Mouse (Mus musculus) kidney, postnatal 0 days (tissue): ENCODE data around the gene Klhl35. TPM values are rescaled to one million over a fixed set of nuclear protein-coding genes. Genes with fewer than 3 reads are reported as not detected.

Source experiments
- ATAC-seq: fragments of 200-750 bp; cut with Nextera tagmentation; replicated peaks from 2 replicates; pipeline ENCODE4 v1.8.0; 2017; ENCODE audit warnings: low read depth, moderate number of reproducible peaks, moderate TSS enrichment, moderate library complexity; ENCODE audit not compliant: low FRiP score
- DNase-seq: peaks from one replicate; pipeline ENCODE4 v3.0.0-alpha.2; 2016; ENCODE audit warnings: low spot score
- H3K27ac ChIP-seq: fragments of 300-500 bp; sonication (generic); 2 replicates; pipeline ENCODE4 v1.5.1; 2014; ENCODE audit warnings: mild to moderate bottlenecking
- H3K27me3 ChIP-seq: fragments of 300-500 bp; sonication (generic); 2 replicates; pipeline ENCODE4 v1.6.1; 2014; ENCODE audit warnings: low read length, mixed read lengths; ENCODE audit not compliant: insufficient read depth
- H3K36me3 ChIP-seq: fragments of 300-500 bp; sonication (generic); 2 replicates; pipeline ENCODE4 v1.6.1; 2014; ENCODE audit warnings: low read length, mixed read lengths; ENCODE audit not compliant: insufficient read depth
- H3K4me1 ChIP-seq: fragments of 300-500 bp; sonication (generic); replicated peaks from 2 replicates; pipeline ENCODE4 v1.6.1; 2014; ENCODE audit warnings: antibody characterized with exemption, low read length, mixed read lengths; ENCODE audit not compliant: insufficient read depth
- H3K4me2 ChIP-seq: fragments of 300-500 bp; sonication (generic); 2 replicates; pipeline ENCODE4 v1.6.1; 2014; ENCODE audit warnings: mild to moderate bottlenecking, low read length, moderate library complexity, mixed read lengths
- H3K4me3 ChIP-seq: fragments of 300-500 bp; sonication (generic); replicated peaks from 2 replicates; pipeline ENCODE4 v1.5.1; 2014; ENCODE audit warnings: low read depth, low read length
- H3K9ac ChIP-seq: fragments of 300-500 bp; sonication (generic); 2 replicates; pipeline ENCODE4 v1.6.1; 2014; ENCODE audit warnings: low read depth, low read length
- H3K9me3 ChIP-seq: fragments of 300-500 bp; sonication (generic); replicated peaks from 2 replicates; pipeline ENCODE4 v1.6.1; 2016; ENCODE audit warnings: low read length, inconsistent platforms, mixed read lengths
- CTCF ChIP-seq: IDR thresholded peaks from 2 replicates; pipeline ENCODE4 v1.5.1; 2016; ENCODE audit warnings: antibody characterized with exemption, low read depth, mild to moderate bottlenecking, moderate library complexity
- WGBS: fragments of 180-500 bp; shearing (Covaris S2); extraction: QIAGEN DNeasy Blood & Tissue Kit; methylation state at CpG from one replicate; pipeline ENCODE4 v1.1.7; 2014; 5-methylcytosine and 5-hydroxymethylcytosine counted together
- polyA plus RNA-seq: library from polyadenylated mRNA; unstranded; fragments of >200 nt; fragmentation: Nextera tagmentation; extraction: Ambion mirVana; gene quantifications from 2 replicates; pipeline ENCODE4 v1.2.1, GENCODE M21; 2015

The Klhl35 gene
- polyA plus RNA-seq, 1 experiment from 2014 or later: 1.3 TPM

DNA sequence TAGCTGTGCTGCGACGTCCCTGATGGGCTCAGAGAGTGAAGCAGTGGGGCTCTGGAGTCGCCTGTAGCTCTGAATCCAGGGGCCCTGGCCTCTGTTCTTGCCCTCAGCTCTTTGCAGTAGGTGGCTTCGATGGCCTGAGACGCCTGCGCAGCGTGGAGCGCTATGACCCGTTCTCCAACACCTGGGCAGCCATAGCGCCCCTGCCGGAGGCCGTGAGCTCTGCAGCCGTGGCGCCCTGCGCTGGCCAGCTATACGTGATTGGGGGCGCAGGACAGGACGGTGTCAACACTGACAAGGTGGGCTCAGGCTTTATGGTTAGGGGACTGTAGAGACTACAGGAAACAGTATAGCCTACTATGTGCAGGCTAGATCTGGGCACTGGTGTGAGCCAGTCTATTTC is 5.8 kb downstream of the Klhl35 start:
- DNase-seq (no peak), ATAC-seq (no peak)
- no peak overlapping the region for H3K4me3 ChIP-seq
- peak; percentile 21; the same call in 1 of the 2 replicates for TF ChIP-seq CTCF
- H3K27me3 ChIP-seq: no peaks in the 10 kb centered on the region
- H3K9ac ChIP-seq: no peak overlapping the region
- no peak overlapping the region for H3K4me2 ChIP-seq
- no peak overlapping the region for H3K27ac ChIP-seq
- no peaks in the 10 kb centered on the region for H3K9me3 ChIP-seq
- no peaks in the 10 kb centered on the region for H3K36me3 ChIP-seq
- 65% methylated on average over 18 of the region's 18 CpGs for WGBS
- H3K4me1 ChIP-seq: peaks cover 17% of the 10 kb centered on the region

DNA sequence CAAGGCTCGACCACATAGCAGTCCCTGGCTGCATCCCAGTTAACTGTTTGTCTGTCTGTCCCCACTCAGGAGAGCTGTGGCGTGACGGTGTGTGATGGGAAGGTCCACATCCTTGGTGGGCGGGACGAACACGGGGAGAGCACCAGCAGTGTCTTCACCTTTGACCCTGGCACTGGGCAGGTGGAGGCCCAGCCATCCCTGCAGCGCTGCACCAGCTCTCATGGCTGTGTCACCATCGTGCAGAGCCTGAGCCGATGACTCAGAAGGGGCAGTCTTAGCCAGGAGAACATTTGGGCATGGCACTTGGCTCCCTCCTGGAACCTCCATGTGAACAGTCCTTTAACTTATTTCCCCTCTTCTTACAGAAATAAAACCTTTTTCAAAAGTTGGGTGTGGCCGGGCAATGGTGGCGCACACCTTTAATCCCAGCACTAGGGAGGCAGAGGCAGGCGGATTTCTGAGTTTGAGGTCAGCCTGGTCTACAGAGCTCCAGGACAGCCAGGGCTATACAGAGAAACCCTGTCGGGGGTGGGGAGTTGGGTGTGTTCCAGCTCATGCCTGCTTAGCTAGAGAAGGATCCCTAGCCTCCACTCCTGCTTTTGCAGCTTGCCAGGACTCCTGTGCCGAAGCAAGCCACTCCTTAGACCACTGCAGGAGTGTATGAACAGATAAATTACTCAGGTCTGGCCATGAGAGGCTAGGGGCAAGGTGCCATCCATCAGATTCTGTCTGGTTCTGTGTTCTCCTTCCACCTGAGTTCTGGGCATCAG is 8.0 kb downstream of the Klhl35 start:
- no peak overlapping the region for H3K9ac ChIP-seq
- H3K9me3 ChIP-seq: no peaks in the 10 kb centered on the region
- H3K36me3 ChIP-seq: peaks cover 13% of the 10 kb centered on the region; the same call in 1 of the 2 replicates
- no peaks in the 10 kb centered on the region for H3K27me3 ChIP-seq
- peaks cover 6% of the 10 kb centered on the region for H3K4me1 ChIP-seq
- no peak overlapping the region for H3K27ac ChIP-seq
- H3K4me2 ChIP-seq: no peak overlapping the region
- WGBS: 75% methylated on average over 14 of the region's 14 CpGs
- no peak overlapping the region for H3K4me3 ChIP-seq
- TF ChIP-seq CTCF: no peak
- ATAC-seq (no peak), DNase-seq (no peak)

DNA sequence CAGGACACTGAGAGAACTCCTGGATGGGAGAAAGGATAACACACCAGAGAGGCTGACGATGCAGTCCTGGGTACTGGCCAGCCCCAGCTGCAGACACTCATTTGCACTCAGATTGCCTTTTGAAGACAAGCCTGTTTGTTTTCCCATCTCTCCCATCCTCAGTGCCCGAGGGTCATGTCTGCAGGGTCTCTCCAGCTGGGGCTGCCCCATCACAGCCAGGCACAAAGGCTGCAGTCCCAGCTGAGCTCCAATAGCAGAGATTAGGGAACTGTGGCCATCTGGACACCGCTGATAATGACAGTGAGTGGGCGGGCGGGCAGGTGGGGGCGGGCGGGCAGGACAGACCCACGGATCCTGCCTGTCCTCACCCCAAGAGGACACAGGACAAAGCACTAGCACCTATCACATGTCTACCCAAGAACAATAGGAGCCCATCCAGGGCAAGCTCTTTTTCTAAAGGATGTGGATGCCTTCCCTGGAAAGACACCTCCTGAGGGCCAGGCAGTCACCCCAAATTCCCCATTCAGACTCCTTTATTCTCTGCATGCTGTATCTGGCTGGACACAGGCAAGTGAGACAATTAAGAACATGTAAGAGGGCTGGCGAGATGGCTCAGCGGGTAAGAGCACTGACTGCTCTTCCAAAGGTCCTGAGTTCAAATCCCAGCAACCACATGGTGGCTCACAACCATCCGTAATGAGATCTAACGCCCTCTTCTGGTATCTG is 9.2 kb downstream of the Klhl35 start:
- 58% methylated on average over 12 of the region's 12 CpGs for WGBS
- no peak overlapping the region for H3K4me2 ChIP-seq
- DNase-seq: no peak
- no peaks in the 10 kb centered on the region; the same call in none of the 2 replicates for H3K4me1 ChIP-seq
- TF ChIP-seq CTCF: 0 out of 2 replicates have a peak, but pooled peaks have one; percentile 9
- H3K27me3 ChIP-seq: no peaks in the 10 kb centered on the region
- no peak overlapping the region for H3K27ac ChIP-seq
- ATAC-seq: no peak
- no peak overlapping the region for H3K4me3 ChIP-seq
- H3K9me3 ChIP-seq: no peaks in the 10 kb centered on the region
- H3K36me3 ChIP-seq: peaks cover 24% of the 10 kb centered on the region
- H3K9ac ChIP-seq: no peak overlapping the region

DNA sequence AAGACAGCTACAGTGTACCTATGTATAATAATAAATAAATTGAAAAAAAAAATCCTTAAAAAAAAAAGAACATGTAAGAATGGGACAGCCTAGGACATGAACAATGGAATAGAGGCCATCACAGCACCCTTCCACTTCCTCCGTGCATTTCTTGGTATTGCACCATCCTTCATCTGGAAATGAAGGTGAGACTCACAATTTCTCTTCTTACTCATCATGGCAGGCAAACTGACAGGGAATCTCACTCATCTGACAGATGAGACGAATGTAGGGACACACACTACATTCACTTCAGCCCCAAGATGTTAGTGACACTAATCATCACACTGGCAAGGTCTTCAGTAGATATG is 9.7 kb downstream of the Klhl35 start:
- no peak overlapping the region for H3K27ac ChIP-seq
- H3K9ac ChIP-seq: no peak overlapping the region
- TF ChIP-seq CTCF: no peak
- DNase-seq: no peak
- H3K4me2 ChIP-seq: no peak overlapping the region
- ATAC-seq: no peak
- H3K4me3 ChIP-seq: no peak overlapping the region
- no peaks in the 10 kb centered on the region for H3K9me3 ChIP-seq
- peaks cover 30% of the 10 kb centered on the region for H3K36me3 ChIP-seq
- no peaks in the 10 kb centered on the region for H3K27me3 ChIP-seq
- H3K4me1 ChIP-seq: no peaks in the 10 kb centered on the region; the same call in none of the 2 replicates
- WGBS: 87% methylated on average over 2 of the region's 2 CpGs

DNA sequence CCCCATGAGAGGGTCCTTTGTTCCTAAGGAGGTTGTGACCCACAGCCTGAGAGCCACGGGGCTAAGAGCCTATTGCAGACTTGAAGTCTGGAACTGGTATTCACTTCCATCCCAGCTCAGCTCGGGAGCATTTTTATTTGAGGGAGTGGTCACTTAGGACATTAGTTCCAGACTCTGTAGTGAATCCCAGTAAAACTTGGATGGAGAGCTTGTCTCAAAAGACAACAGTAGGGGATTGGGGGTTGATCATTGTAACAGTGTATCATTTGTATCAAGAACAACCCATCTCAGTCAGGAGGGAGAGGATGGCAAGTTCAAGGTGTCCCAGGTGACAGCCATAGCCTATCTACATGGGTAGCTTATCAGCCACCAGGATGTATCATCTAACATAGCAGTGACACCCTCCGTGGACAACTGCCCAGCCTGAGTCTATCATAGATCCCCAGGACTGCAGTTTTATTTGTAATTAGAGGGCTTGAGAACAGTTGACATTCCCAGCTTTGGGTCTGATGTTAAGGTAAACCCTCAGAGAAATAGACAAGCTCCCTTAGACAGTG is 10.8 kb downstream of the Klhl35 start:
- ATAC-seq: no peak
- H3K27ac ChIP-seq: no peak overlapping the region
- 45% methylated on average over 3 of the region's 3 CpGs for WGBS

DNA sequence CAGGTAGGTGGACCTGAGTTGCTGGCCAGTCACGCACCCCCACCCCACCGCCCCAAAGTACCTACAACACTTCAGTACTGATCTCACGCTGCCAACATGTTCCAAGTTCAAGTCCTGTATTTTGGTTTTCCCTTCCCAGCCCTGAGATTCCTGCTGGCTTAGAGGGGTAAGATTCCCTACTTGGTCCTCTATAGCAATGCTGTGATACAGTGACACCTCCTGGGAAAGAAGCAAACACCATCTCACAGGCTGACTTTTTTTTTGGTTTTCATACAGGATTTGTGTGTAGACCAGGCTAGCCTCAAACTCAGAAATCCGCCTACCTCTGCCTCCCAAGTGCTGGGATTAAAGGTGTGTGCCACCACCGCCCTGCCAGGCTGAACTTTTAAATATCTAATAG is 11.4 kb downstream of the Klhl35 start:
- Histone ChIP-seq H3K4me2 (no peak overlapping the region), H3K27ac (no peak overlapping the region), H3K9ac (no peak overlapping the region), H3K4me1 (peaks cover 9% of the 10 kb centered on the region), H3K9me3 (no peaks in the 10 kb centered on the region), H3K4me3 (no peak overlapping the region), H3K27me3 (no peaks in the 10 kb centered on the region), H3K36me3 (peaks cover 40% of the 10 kb centered on the region)
- DNase-seq (peak; percentile 29), ATAC-seq (no peak)
- TF ChIP-seq CTCF: peak; percentile 35; the same call in 1 of the 2 replicates
- WGBS: 87% methylated on average over 5 of the region's 5 CpGs

More for the DNA sequence above, 10.8 kb downstream of the Klhl35 start:
- Histone ChIP-seq H3K4me3 (no peak overlapping the region), H3K27me3 (no peaks in the 10 kb centered on the region), H3K9ac (no peak overlapping the region), H3K9me3 (no peaks in the 10 kb centered on the region), H3K4me1 (peaks cover 3% of the 10 kb centered on the region), H3K36me3 (peaks cover 35% of the 10 kb centered on the region), H3K4me2 (no peak overlapping the region)
- TF ChIP-seq CTCF: no peak
- DNase-seq: no peak
